Mouse (Mus musculus) adipose tissue, adult 10 weeks (tissue): ENCODE data around the gene Ttll13. TPM values are rescaled to one million over a fixed set of nuclear protein-coding genes. Genes with fewer than 3 reads are reported as not detected.

Experiments used
- polyA plus RNA-seq: library from polyadenylated mRNA; stranded (reverse); fragments of 350-450 nt; fragmentation: Illumina TruSeq; extraction: RNeasy Lipid Tissue Mini Kit (QIAGEN cat#74804); gene quantifications from one replicate; pipeline ENCODE4 v1.2.3, GENCODE M21; 2014; ENCODE audit warnings: low read depth, low replicate concordance

Gene Ttll13
- polyA plus RNA-seq: 9.4 TPM

DNA sequence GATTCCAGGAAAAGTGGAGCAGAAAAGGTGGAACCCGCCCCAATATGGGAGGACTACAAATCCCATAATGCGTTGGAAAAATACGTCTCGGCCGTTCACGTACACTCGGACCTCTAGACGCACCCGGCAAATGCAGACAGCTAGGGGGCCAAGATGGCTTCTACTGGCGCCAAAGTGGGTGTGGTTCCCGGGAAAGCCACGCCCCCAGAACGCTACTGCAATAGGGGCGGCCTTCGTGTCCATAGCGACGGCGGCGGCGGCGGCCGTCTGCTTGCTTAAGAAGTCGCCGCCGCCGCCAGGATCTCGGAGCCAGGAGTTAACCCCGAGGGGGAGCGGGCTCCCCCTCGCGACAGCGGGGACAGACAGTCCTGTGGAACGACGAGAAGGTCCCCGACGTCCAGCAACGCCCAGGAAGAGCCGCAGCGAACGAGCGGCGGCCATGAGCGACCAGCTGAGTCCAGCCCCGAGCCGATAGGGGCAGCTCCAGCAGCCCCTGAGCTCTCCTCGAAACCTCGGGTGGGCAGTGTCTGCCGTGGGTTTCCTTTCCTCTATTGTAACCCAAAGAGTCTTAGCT lies at the start of gene Ttll13:
Gene Ttll13 (plus strand): TSS at position 229 of the 574 bp plus-strand sequence.

DNA sequence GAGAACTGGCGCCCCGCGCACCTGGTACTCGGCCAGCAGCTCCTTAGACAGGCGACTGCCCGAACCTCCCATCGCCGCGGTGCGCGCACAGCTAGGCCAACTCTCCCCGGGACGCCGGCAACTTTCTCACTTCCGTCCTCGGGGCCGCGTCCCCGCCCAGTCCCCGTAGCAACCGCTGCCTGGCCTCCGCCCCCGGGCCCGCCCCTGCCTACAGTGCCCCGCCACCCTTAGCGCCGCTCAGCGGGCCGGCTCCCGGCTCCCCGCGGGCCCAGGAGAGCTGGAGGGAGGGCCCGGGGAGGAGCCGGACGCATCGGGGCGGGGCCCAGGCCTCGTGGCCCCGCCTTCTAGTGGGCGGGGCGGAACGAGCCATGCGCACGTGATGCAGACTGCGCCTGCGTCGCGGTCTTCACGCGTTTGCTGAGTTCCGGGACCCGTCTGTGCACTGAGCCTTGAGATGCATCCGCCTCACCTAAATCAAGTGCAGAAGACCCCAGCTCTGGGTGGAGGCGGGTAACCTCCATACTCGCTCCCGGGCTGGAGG lies 13.6 kb upstream of the Ttll13 start, which contains the start of the genes Cib1 and Gdpgp1:
Gene Cib1 (minus strand): TSS at position 325 of the 541 bp plus-strand sequence.
Gene Gdpgp1 (plus strand): TSS at position 377 of the 541 bp plus-strand sequence.

DNA sequence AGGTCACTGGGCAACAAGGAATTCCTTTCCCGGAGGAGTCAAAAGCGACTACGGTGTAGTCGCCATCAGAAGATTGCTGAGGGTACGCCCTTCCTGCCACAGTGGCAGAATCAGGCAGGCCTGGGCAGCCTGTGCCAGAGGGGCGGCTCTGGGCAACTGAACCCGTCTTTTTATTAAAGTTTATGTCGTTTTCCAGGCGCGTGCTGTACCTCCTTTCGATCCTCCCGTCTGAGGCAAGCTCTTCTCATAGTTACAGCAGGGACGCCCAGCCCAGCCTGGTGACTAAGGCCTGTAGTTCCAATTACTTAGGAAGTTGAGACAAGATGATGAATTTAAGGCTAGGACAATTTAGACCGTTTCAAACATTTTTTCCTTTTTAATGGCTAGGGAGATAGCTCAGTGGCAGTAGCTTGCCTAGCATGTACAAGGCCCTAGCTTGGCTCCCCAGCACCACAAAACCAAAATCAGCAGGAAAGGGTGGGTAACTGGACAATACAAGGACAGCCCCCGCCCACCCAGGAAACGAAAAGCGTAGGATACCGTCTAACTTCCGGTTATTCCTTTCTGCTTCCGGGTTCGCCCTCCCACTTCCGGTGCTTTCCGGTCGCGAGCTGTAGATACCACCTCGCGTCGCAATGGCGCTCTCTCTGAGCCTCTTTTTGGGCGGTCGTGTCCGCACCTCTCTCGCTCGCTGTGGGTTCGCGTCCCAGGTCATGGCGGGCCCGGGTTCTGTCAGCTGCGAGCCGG lies 14.6 kb downstream of the Ttll13 start, which contains the start of gene Ngrn:
Gene Ngrn (plus strand): TSS at position 591 of the 747 bp plus-strand sequence.

DNA sequence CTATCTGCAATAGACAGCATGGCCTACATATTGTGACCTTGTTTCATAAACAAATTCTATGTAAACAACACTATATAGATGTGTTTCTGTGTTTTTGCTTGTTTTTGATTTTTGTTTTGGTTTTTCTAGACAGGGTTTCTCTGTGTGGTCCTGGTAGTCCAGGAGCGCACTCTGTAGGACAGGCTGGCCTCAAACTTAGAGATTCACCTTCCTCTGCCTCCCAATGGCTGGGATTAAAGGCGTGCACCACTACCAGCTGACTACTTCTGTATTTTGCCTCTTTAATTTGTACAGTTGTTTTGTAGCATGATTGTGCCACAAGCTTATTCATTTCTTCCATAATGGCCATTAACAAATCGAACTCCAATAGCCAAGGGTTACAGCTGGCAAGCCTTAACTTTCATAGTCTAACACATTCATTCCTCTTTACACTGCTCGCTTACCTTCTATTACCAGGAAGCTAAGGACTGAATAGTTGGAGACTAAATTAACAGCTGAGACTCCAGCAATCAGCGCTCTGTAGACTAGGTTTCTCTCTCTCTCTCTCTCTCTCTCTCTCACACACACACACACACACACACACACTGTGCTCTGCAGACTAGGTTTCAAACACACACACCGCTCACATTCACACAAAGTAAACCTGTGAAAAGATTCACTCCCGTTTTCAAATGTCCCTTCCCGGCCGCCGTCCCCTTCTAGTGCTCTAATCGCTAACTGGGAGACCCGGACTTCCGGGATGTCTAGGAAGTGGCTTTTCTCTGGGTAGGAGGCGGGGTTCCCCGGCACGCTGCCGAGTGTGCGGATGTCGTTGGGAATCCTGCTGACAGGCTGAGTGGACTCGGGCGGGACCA lies 22.9 kb downstream of the Ttll13 start, which contains the start of gene Vps33b:
Gene Vps33b (plus strand): TSS at position 753 of the 854 bp plus-strand sequence.

DNA sequence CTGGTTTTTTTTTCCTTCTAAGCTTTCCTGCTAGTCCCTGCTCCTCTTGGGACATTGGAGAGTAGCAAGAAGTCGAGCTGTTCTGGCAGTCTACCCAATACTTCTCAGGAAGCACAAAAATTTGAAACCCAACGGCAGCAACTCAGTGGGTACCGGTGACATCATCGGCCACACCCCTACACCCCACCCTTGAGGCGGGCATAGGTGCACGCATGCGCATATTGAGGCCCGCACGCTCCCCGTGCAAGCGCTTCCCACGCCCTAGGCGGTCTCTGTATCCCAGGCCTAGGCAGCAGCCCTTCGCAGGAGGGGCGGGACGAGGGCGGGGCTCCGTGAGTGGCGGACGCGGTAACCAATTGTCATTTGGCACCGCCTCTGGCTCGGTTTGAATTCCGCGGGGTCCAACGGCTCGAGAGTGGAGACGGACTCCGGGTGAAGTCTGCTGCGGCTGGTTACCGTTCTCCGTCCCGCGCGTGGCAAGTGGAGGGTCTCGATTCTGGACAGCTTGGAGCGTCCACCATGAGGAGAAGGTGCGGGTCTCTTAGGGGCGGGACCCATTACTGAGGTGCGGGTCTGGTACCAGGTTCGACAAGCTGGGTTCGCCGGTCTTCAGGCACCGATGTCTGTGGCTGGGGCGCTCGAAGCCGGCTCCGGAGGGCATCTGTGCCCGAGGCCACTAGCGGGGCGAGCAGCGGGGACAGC lies 48.0 kb downstream of the Ttll13 start, which contains the start of gene Prc1:
Gene Prc1 (plus strand): TSS at position 389 of the 702 bp plus-strand sequence.

Other genes with a start within 250 kb of the Ttll13 start
- 12.4 TPM for gene Zfp710, start 221.6 kb upstream of the Ttll13 start, polyA plus RNA-seq
- 136 TPM for gene Idh2, start 131.0 kb upstream of the Ttll13 start, polyA plus RNA-seq
- gene Sema4b, start 59.5 kb upstream of the Ttll13 start, polyA plus RNA-seq: 13.7 TPM
- gene Cib1, start 13.6 kb upstream of the Ttll13 start, polyA plus RNA-seq: 89.5 TPM
- 2.5 TPM for gene Gdpgp1, start 13.5 kb upstream of the Ttll13 start, polyA plus RNA-seq
- 36.8 TPM for gene Ngrn, start 14.8 kb downstream of the Ttll13 start, polyA plus RNA-seq
- gene Vps33b, start 23.3 kb downstream of the Ttll13 start, polyA plus RNA-seq: 14.3 TPM
- 4.9 TPM for gene Prc1, start 48.1 kb downstream of the Ttll13 start, polyA plus RNA-seq
- gene Rccd1, start 78.1 kb downstream of the Ttll13 start, polyA plus RNA-seq: 22.6 TPM
- 27.2 TPM for gene Unc45a, start 94.6 kb downstream of the Ttll13 start, polyA plus RNA-seq
- 28.5 TPM for gene Hddc3, start 96.7 kb downstream of the Ttll13 start, polyA plus RNA-seq
- gene Man2a2, start 125.0 kb downstream of the Ttll13 start, polyA plus RNA-seq: 74.3 TPM
- 11.1 TPM for gene Fes, start 141.6 kb downstream of the Ttll13 start, polyA plus RNA-seq
- 53.4 TPM for gene Furin, start 159.1 kb downstream of the Ttll13 start, polyA plus RNA-seq